Mouse (Mus musculus) adipocyte (in vitro differentiated cells): ENCODE measurements around the gene Hist1h2bc.

Experiments
- DNase-seq: peaks from one replicate; pipeline ENCODE4 v3.0.0-alpha.2; 2016; ENCODE audit warnings: low spot score

Hist1h2bc gene

DNA sequence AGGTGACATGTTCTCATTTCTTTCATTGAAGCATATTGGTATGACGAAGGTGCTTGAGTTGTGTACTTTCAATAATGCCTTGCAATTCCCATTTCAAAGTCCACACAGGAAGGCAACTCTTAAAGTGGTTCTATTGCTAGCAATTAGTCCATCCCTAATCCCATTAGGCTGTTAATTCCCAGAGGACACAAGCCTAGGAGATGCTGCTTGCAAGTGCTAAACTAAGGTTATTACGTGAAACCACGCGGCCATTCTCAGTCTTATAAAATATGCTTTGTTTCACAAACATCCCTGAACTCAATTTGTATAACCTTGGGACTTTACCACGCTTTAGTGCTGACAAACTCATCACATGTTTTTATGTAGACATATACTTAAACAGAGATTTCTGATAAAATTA lies 53.1 kb downstream of the Hist1h2bc start:
- DNase-seq: no peak

DNA sequence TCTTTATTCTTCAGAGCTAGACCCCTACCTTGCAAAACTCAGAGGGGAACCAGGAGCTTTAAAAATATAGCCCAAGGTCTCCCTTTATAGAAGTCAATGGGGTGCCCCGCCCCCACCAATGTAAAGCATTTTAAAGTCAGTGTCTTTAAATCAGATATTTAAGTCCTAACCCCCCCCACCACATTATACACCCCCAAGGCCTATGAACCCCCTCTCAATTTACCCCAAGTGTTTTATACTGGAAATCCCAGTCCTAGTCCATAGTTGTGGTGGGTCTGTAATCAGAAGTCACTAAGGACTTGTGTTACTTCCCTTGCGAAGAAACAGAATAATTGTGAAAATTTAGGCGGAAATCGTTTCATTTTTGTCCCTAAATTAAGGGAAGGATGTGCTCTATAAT lies 54.0 kb downstream of the Hist1h2bc start:
- peak; percentile 47 for DNase-seq

DNA sequence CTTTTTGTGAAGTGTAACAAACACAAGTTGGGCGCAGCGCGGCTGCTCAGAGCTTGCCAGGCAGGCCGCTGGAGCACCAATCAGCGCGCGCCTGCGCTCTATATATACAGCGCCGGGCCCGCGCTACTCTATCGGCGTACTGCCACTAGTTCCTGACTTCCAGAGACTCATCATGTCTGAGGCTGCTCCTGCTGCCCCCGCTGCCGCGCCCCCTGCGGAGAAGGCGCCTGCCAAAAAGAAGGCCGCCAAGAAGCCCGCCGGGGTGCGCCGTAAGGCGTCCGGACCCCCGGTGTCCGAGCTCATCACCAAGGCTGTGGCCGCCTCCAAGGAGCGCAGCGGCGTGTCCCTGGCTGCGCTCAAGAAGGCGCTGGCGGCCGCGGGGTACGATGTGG lies 54.7 kb downstream of the Hist1h2bc start, which contains the start of gene Hist1h1c:
TSS of gene Hist1h1c (plus strand) at position 132 of the 392 bp plus-strand sequence.
- peak; percentile 93 for DNase-seq

DNA sequence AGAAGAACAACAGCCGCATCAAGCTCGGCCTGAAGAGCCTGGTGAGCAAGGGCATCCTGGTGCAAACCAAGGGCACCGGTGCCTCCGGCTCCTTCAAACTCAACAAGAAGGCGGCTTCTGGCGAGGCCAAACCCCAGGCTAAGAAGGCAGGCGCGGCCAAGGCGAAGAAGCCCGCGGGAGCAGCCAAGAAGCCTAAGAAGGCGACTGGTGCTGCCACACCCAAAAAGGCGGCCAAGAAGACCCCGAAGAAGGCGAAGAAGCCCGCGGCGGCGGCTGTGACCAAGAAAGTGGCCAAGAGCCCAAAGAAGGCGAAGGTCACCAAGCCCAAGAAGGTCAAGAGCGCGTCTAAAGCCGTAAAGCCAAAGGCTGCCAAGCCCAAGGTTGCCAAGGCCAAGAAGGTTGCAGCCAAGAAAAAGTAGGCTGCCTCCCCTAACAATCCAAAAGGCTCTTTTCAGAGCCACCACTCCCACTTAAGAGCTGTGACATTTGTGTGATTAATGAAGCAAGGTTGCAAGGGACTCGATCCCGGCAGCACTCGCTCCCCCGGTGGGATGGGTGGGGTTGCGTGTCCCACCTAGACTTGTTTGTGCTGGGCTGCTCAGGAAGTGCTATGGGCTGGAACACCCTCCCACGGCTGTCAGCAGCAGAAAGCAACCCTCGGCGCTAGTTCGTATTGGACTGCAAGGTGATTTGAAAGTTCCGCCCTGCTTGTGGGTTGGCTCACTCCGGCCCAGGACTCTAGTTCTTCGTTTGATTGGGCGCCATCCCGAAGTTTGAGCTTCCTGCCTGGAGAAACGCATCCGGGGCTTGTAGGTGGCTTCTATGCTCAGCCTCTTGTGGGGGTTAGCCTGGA lies 55.3 kb downstream of the Hist1h2bc start:
- DNase-seq: peak; percentile 92

DNA sequence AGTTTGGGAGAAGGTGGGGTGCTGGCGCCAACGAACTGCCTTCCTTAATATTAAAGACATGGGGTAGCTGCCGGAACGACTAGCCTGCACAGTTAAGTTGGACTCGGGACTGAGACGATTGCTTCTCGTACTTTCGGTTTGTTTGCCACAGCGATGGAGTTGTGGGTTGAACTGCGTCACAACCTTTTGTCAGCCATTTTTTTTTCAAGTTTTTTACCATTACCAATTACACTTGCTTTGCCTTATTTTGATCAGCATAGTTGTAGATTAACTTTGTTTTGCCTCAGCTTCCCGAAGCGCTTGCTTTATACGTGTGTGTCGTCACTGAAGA lies 55.9 kb downstream of the Hist1h2bc start:
- no peak for DNase-seq

DNA sequence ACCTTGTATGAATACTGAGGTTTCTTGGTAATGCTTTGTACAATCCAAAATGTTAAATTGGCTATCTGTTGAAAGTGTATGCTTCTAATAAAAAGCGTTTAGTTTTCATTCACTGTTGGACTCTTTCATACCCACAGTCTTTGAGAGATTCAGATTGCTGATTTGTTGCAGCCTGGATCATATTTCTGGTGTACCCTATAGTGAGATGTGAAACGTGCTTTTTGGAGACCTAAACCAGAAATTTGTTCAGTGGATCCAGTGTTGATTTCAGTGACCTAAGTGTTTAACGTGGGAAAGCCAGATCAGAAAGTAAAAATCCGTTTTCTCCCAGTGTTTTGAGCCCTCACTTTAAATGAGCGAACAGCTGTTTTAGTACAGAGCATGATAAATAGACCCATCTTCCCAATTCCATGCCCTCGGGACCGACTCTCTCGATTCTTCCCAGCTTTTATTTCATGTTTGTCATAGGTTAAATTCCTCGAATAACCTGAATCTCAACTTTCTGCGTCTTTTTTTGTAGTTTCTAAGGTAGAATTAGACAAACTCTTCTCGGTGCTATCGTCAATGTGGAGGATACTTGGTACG lies 56.3 kb downstream of the Hist1h2bc start:
- DNase-seq: peak; percentile 61

DNA sequence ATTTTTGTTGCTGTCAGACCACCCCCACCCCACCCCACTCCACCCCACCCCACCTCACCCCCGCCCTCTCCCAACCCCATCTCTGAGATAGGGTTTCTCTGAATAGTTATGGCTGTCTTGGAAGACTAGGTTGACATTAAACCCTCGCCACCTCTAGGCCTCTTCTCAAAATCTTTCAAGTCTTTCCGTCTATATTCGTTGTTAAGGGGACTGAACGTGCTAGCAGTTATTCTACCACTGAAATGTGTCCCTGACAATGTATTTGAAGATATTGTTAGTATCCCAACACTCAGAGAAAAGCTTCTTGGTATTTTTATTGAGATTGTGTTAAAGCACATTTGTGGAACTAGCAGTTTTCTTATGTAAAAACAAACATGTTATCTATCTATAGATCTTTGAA lies 56.9 kb downstream of the Hist1h2bc start:
- DNase-seq: peak; percentile 58

DNA sequence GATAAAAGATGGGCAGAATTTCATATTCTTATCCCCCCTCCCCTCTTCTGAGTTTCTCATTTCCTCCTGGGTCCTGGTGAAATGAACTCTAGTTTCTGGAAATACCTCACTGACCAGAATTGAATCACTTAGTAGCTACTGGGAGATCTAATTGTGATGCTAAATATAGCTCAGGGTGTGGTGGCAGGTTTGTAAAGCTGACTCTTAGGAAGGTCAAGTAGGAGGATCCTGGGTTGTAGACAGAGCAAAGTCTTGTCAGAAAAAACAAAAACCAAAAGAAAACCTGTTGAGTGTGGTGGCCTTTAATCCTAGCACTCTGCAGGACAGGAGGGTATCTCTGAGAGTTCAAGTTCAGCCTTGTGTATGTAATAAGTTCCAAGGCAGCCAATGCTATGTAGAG lies 58.0 kb downstream of the Hist1h2bc start:
- DNase-seq: peak; percentile 60
